ENCODE assay signal across 17 mouse cellular contexts in the genomic region with DNA sequence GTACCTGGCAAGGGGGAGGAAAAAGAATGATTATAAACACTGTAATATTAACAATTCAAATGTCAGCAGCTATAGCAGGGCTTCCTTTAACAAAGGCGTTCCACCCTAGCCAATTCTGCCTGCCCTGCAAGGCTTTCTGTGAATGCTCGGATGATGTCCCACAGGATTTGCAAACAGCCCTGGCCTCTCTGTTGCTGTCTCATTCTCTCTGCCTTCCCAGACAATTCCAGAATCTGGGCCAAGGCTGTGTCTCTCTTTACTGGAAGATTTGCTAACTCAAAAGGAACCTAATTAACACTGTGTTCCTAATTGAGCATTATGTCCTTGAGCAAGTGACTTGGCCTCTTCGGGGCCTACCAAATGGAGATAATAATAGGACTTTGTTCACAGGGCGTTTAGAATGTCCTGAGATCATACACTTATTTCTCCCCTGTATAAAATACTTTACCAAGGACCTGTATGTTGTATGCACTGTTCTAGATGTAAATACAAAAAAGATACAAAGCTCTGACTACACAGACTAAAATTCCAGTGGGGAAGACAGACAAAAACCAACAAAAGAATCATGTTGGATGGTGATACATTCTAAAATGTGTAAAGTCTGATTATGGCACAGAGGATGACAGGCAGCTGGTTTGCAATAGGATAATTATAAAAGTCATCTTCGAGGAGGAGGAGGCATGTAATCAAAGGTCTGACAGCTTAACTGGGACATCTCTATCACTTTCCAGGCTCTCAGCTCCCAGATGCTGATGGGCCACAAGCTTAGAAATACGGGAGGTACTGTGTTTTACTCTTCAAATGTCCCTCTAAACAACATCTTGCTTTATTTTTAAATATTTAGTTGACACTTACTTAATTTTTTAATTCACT. TPM values are rescaled to one million over a fixed set of nuclear protein-coding genes. Genes with fewer than 3 reads are reported as not detected.
DNase-seq lines count a peak whose midpoint lies in the region; ATAC-seq and TF ChIP-seq lines count a peak whose summit lies in the region.
"Had no signal": no experiment of that assay in that cellular context is flagged by ENCODE, and none has a peak within 500 bp of the region (broad histone marks: within the 10 kb centered on the region; RNA-seq: fewer than 3 reads in every experiment).

No protein-coding gene starts in this region.

- H3K4me2 ChIP-seq in hindbrain, embryonic 15.5 days = no peak overlapping the region
- no peak overlapping the region for H3K4me2 ChIP-seq in hindbrain, embryonic 12.5 days (replicated peaks)
- 0 out of 2 replicates have a peak overlapping the region, but pooled peaks have one; percentile 21 for H3K4me2 ChIP-seq in intestine, postnatal 0 days (replicated peaks; ENCODE audit: low read depth)
- H3K4me2 ChIP-seq: heart, embryonic 12.5 days; neural tube, embryonic 13.5 days had no signal

- H3K4me3 ChIP-seq in hindbrain, embryonic 15.5 days = no peak overlapping the region
- H3K4me3 ChIP-seq in hindbrain, embryonic 12.5 days = no peak overlapping the region
- H3K4me3 ChIP-seq in intestine, postnatal 0 days (ENCODE audit: low read depth, low read length) = no peak overlapping the region
- H3K4me3 ChIP-seq in left cerebral cortex, adult 2 months = no peak overlapping the region
- H3K4me3 ChIP-seq: heart, embryonic 12.5 days; neural tube, embryonic 13.5 days had no signal

- 60% methylated on average over 6 of the region's 6 CpGs for WGBS in hindbrain, embryonic 15.5 days
- 73% methylated on average over 6 of the region's 6 CpGs for WGBS in hindbrain, embryonic 12.5 days
- WGBS in intestine, postnatal 0 days = 49% methylated on average over 6 of the region's 6 CpGs

- H3K27me3 ChIP-seq in hindbrain, embryonic 15.5 days = no peaks in the 10 kb centered on the region
- H3K27me3 ChIP-seq in hindbrain, embryonic 12.5 days = no peaks in the 10 kb centered on the region
- no peaks in the 10 kb centered on the region for H3K27me3 ChIP-seq in intestine, postnatal 0 days (replicated peaks; ENCODE audit: control insufficient read depth, insufficient read depth, low read length)
- H3K27me3 ChIP-seq: heart, embryonic 12.5 days; neural tube, embryonic 13.5 days had no signal

- H3K27ac ChIP-seq in hindbrain, embryonic 15.5 days (replicated peaks) = peak overlapping the region; percentile 42
- H3K27ac ChIP-seq in hindbrain, embryonic 12.5 days = no peak overlapping the region
- peak overlapping the region; percentile 57 for H3K27ac ChIP-seq in intestine, postnatal 0 days (ENCODE audit: low read depth, low read length)
- H3K27ac ChIP-seq in left cerebral cortex, adult 2 months = no peak overlapping the region
- H3K27ac ChIP-seq: kidney, postnatal 0 days; liver, embryonic 14.5 days; neural tube, embryonic 13.5 days; stomach, postnatal 0 days had no signal

- H3K9me3 ChIP-seq in hindbrain, embryonic 15.5 days = no peaks in the 10 kb centered on the region
- no peaks in the 10 kb centered on the region for H3K9me3 ChIP-seq in hindbrain, embryonic 12.5 days (replicated peaks)
- H3K9me3 ChIP-seq in intestine, postnatal 0 days (ENCODE audit: control insufficient read depth) = no peaks in the 10 kb centered on the region
- H3K9me3 ChIP-seq: heart, embryonic 12.5 days; neural tube, embryonic 13.5 days had no signal

- intact Hi-C loops in heart, postnatal 10 days (cut with DNase I) = no loop called here
- intact Hi-C loops in left cerebral cortex, adult 2 months (cut with DNase I) = no loop called here

- H3K9ac ChIP-seq in hindbrain, embryonic 15.5 days = no peak overlapping the region
- no peak overlapping the region for H3K9ac ChIP-seq in hindbrain, embryonic 12.5 days
- no peak overlapping the region for H3K9ac ChIP-seq in intestine, postnatal 0 days (ENCODE audit: low read depth, low read length)
- H3K9ac ChIP-seq: heart, embryonic 12.5 days; liver, embryonic 14.5 days; neural tube, embryonic 13.5 days had no signal

- DNase-seq in adrenal gland, postnatal 14 days = peak; percentile 9
- DNase-seq in adrenal gland, postnatal 4 days (ENCODE audit: low spot score in 2 of 2) = no peak
- peak; percentile 72 for DNase-seq in Muller cell, postnatal 12 days (ENCODE audit: inconsistent ontology term)
- DNase-seq in heart, postnatal 10 days = no peak
- DNase-seq in left cerebral cortex, adult 2 months (ENCODE audit: extremely low spot score in 1 of 2, low spot score in 2 of 2) = no peak
- DNase-seq: gastrocnemius, postnatal 36 days; layer of hippocampus, adult 9-11 months; left cerebral cortex, postnatal 4 days; lung, postnatal 14 days had no signal

- H3K36me3 ChIP-seq in hindbrain, embryonic 15.5 days = no peaks in the 10 kb centered on the region
- no peaks in the 10 kb centered on the region for H3K36me3 ChIP-seq in hindbrain, embryonic 12.5 days
- H3K36me3 ChIP-seq in intestine, postnatal 0 days (ENCODE audit: control insufficient read depth, insufficient read depth) = no peaks in the 10 kb centered on the region
- H3K36me3 ChIP-seq: heart, embryonic 12.5 days; neural tube, embryonic 13.5 days had no signal

- no peak for TF ChIP-seq CTCF in intestine, postnatal 0 days (IDR thresholded peaks at IDR 0.05; ENCODE audit: low read depth)
- TF ChIP-seq CTCF in left cerebral cortex, adult 2 months (IDR thresholded peaks at IDR 0.05) = no peak

- no peak for ATAC-seq in hindbrain, embryonic 15.5 days (ENCODE audit: low FRiP score, low read depth)
- no peak for ATAC-seq in hindbrain, embryonic 12.5 days (ENCODE audit: low FRiP score)
- ATAC-seq in intestine, postnatal 0 days = peak; percentile 34; the same call in 1 of the 2 replicates

- H3K4me1 ChIP-seq in hindbrain, embryonic 15.5 days (replicated peaks) = peaks cover 9% of the 10 kb centered on the region; the same call in 1 of the 2 replicates
- no peaks in the 10 kb centered on the region for H3K4me1 ChIP-seq in hindbrain, embryonic 12.5 days
- peaks cover 8% of the 10 kb centered on the region; the same call in 1 of the 2 replicates for H3K4me1 ChIP-seq in intestine, postnatal 0 days (replicated peaks; ENCODE audit: control insufficient read depth, insufficient read depth, low read length)
- H3K4me1 ChIP-seq: heart, embryonic 12.5 days; neural tube, embryonic 13.5 days had no signal

RNA-seq across cellular contexts. Expression of a gene that starts 45.1 kb away (rescaled TPM):
- total RNA-seq in adrenal gland, postnatal 14 days (2021) = 53.4 and 61.2 TPM in 2 replicates
- 10 to 100 TPM; 40.6 to 44.4 TPM for total RNA-seq in adrenal gland, postnatal 4 days (2021)
- polyA plus RNA-seq in hindbrain, embryonic 15.5 days (2015; fragmentation: Nextera tagmentation; extraction: Ambion mirVana) = 53.1 and 55.0 TPM in 2 replicates
- polyA plus RNA-seq in hindbrain, embryonic 12.5 days (2016; fragmentation: Nextera tagmentation; extraction: Ambion mirVana) = 58.6 and 59.7 TPM in 2 replicates
- polyA plus RNA-seq in intestine, postnatal 0 days (2015; fragmentation: Nextera tagmentation; extraction: Ambion mirVana) = 28.8 and 29.1 TPM in 2 replicates
- total RNA-seq in heart, postnatal 10 days (2021) = 10 to 100 TPM; 51.5 to 64.0 TPM
- 10 to 100 TPM; 18.8 to 25.9 TPM for total RNA-seq in left cerebral cortex, adult 2 months (2021)

RNA-seq across cellular contexts. Expression of a gene that starts 45.2 kb away (rescaled TPM):
- 133 and 138 TPM in 2 replicates for total RNA-seq in adrenal gland, postnatal 14 days (2021)
- total RNA-seq in adrenal gland, postnatal 4 days (2021) = 10 to 100 TPM; 64.6 to 75.5 TPM
- polyA plus RNA-seq in hindbrain, embryonic 15.5 days (2015; fragmentation: Nextera tagmentation; extraction: Ambion mirVana) = 67.0 and 68.2 TPM in 2 replicates
- polyA plus RNA-seq in hindbrain, embryonic 12.5 days (2016; fragmentation: Nextera tagmentation; extraction: Ambion mirVana) = 42.4 and 46.4 TPM in 2 replicates
- polyA plus RNA-seq in intestine, postnatal 0 days (2015; fragmentation: Nextera tagmentation; extraction: Ambion mirVana) = 22.4 and 23.5 TPM in 2 replicates
- total RNA-seq in heart, postnatal 10 days (2021) = 100 to 1,000 TPM; 133 to 140 TPM
- 10 to 100 TPM; 56.4 to 58.7 TPM for total RNA-seq in left cerebral cortex, adult 2 months (2021)

Comparison
In these comparisons a context has a peak if more than half of its experiments do, and no peak if none do; other contexts are left out.
1. DNase-seq: peak in adrenal gland, postnatal 14 days (single experiment) and Muller cell, postnatal 12 days (single experiment); none in adrenal gland, postnatal 4 days (0 of 2), heart, postnatal 10 days (0 of 2) and left cerebral cortex, adult 2 months (0 of 2).
2. H3K27ac ChIP-seq: peak in hindbrain, embryonic 15.5 days (single experiment) and intestine, postnatal 0 days (single experiment); none in hindbrain, embryonic 12.5 days (single experiment) and left cerebral cortex, adult 2 months (single experiment).